Mouse (Mus musculus): ENCODE data around the gene Dnal1. TPM values are rescaled to one million over a fixed set of nuclear protein-coding genes. Genes with fewer than 3 reads are reported as not detected.
"Not testable (repeated sequence)": the region's sequence is repeated elsewhere in the genome, so short reads cannot be mapped to it uniquely, and the experiment has no call there.

Gene Dnal1
- polyA plus RNA-seq (2014; fragmentation: Nextera tagmentation; extraction: Ambion mirVana): 5.9 and 7.1 TPM in 2 replicates

- Histone ChIP-seq H3K9me3 (ENCODE audit: control insufficient read depth, low read length) (no peaks in the 10 kb centered on the region), H3K27me3 (replicated peaks; ENCODE audit: control insufficient read depth, insufficient read depth, low read length) (no peaks in the 10 kb centered on the region), H3K4me1 (ENCODE audit: control insufficient read depth, insufficient read depth, low read length) (peaks cover 7% of the 10 kb centered on the region; the same call in 1 of the 2 replicates), H3K4me3 (ENCODE audit: low read depth, low read length) (peak within 1 kb of the TSS; percentile 71), H3K4me2 (ENCODE audit: low read depth, low read length) (peak within 1 kb of the TSS; percentile 75), H3K9ac (ENCODE audit: low read depth, low read length) (peak within 1 kb of the TSS; percentile 76), H3K27ac (replicated peaks; ENCODE audit: low read depth, low read length) (0 out of 2 replicates have a peak within 1 kb of the TSS, but pooled peaks have one; percentile 39), H3K36me3 (ENCODE audit: control insufficient read depth, insufficient read depth, low read length) (no peaks in the 10 kb centered on the region)
- 2% methylated on average over 27 of the region's 35 CpGs for WGBS
- peak; percentile 97 for DNase-seq (ENCODE audit: low spot score)
- ATAC-seq (ENCODE audit: low read depth): peak; percentile 99
Measured at GRCm38 (mm10) chr12:84114153-84114994, at the start of gene Dnal1. Dnal1 (plus strand) TSS chr12:84114366.

- Histone ChIP-seq H3K4me2 (ENCODE audit: low read depth, low read length) (no peak overlapping the region), H3K36me3 (ENCODE audit: control insufficient read depth, insufficient read depth, low read length) (no peaks in the 10 kb centered on the region), H3K9me3 (ENCODE audit: control insufficient read depth, low read length) (0 out of 2 replicates have a peak, but pooled peaks cover 3% of the 10 kb centered on the region), H3K9ac (ENCODE audit: low read depth, low read length) (no peak overlapping the region), H3K4me1 (ENCODE audit: control insufficient read depth, insufficient read depth, low read length) (no peaks in the 10 kb centered on the region), H3K27me3 (replicated peaks; ENCODE audit: control insufficient read depth, insufficient read depth, low read length) (peaks cover 17% of the 10 kb centered on the region), H3K4me3 (ENCODE audit: low read depth, low read length) (no peak overlapping the region), H3K27ac (replicated peaks; ENCODE audit: low read depth, low read length) (no peak overlapping the region)
- 70% methylated on average over 8 of the region's 8 CpGs for WGBS
- no peak for ATAC-seq (ENCODE audit: low read depth)
- DNase-seq (ENCODE audit: low spot score): no peak
Measured at GRCm38 (mm10) chr12:84064621-84065020, 49.5 kb upstream of the Dnal1 start.

GRCm38 (mm10) chr12:84067752-84068151, 46.4 kb upstream of the Dnal1 start:
- H3K9ac ChIP-seq (ENCODE audit: low read depth, low read length): no peak overlapping the region
- ATAC-seq (ENCODE audit: low read depth): no peak
- H3K4me1 ChIP-seq (ENCODE audit: control insufficient read depth, insufficient read depth, low read length): no peaks in the 10 kb centered on the region
- no peak for DNase-seq (ENCODE audit: low spot score)
- 0 out of 2 replicates have a peak, but pooled peaks cover 3% of the 10 kb centered on the region for H3K9me3 ChIP-seq (ENCODE audit: control insufficient read depth, low read length)
- H3K27me3 ChIP-seq (replicated peaks; ENCODE audit: control insufficient read depth, insufficient read depth, low read length): peaks cover 21% of the 10 kb centered on the region
- no peak overlapping the region for H3K27ac ChIP-seq (replicated peaks; ENCODE audit: low read depth, low read length)
- 76% methylated on average over 4 of the region's 4 CpGs for WGBS
- H3K4me3 ChIP-seq (ENCODE audit: low read depth, low read length): no peak overlapping the region
- no peak overlapping the region for H3K4me2 ChIP-seq (ENCODE audit: low read depth, low read length)
- H3K36me3 ChIP-seq (ENCODE audit: control insufficient read depth, insufficient read depth, low read length): no peaks in the 10 kb centered on the region

- ATAC-seq (ENCODE audit: low read depth) (no peak), DNase-seq (ENCODE audit: low spot score) (no peak)
- Histone ChIP-seq H3K9ac (ENCODE audit: low read depth, low read length) (no peak overlapping the region), H3K4me1 (ENCODE audit: control insufficient read depth, insufficient read depth, low read length) (no peaks in the 10 kb centered on the region), H3K27me3 (replicated peaks; ENCODE audit: control insufficient read depth, insufficient read depth, low read length) (peaks cover 21% of the 10 kb centered on the region), H3K4me3 (ENCODE audit: low read depth, low read length) (no peak overlapping the region), H3K9me3 (ENCODE audit: control insufficient read depth, low read length) (0 out of 2 replicates have a peak, but pooled peaks cover under 1% of the 10 kb centered on the region), H3K27ac (replicated peaks; ENCODE audit: low read depth, low read length) (no peak overlapping the region), H3K36me3 (ENCODE audit: control insufficient read depth, insufficient read depth, low read length) (no peaks in the 10 kb centered on the region), H3K4me2 (ENCODE audit: low read depth, low read length) (no peak overlapping the region)
- 47% methylated on average over 8 of the region's 8 CpGs for WGBS
Measured at GRCm38 (mm10) chr12:84068296-84068695, 45.9 kb upstream of the Dnal1 start.

GRCm38 (mm10) chr12:84068986-84069385, 45.2 kb upstream of the Dnal1 start, which contains the start of gene Acot5:
Acot5 (plus strand) TSS chr12:84069325.
- peak within 1 kb of the TSS; percentile 40 for H3K4me3 ChIP-seq (ENCODE audit: low read depth, low read length)

GRCm38 (mm10) chr12:84069582-84069981, 44.6 kb upstream of the Dnal1 start:
- not testable (repeated sequence) for DNase-seq (ENCODE audit: low spot score); H3K27ac ChIP-seq (replicated peaks; ENCODE audit: low read depth, low read length); H3K9me3 ChIP-seq (ENCODE audit: control insufficient read depth, low read length); H3K36me3 ChIP-seq (ENCODE audit: control insufficient read depth, insufficient read depth, low read length); H3K4me1 ChIP-seq (ENCODE audit: control insufficient read depth, insufficient read depth, low read length); ATAC-seq (ENCODE audit: low read depth)
- H3K4me2 ChIP-seq (ENCODE audit: low read depth, low read length): peak overlapping the region; percentile 61
- peaks cover 21% of the 10 kb centered on the region for H3K27me3 ChIP-seq (replicated peaks; ENCODE audit: control insufficient read depth, insufficient read depth, low read length)
- peak overlapping the region; percentile 40 for H3K4me3 ChIP-seq (ENCODE audit: low read depth, low read length)
- peak overlapping the region; percentile 46 for H3K9ac ChIP-seq (ENCODE audit: low read depth, low read length)
- WGBS: 0% methylated on average over 4 of the region's 52 CpGs

More at GRCm38 (mm10) chr12:84068986-84069385, 45.2 kb upstream of the Dnal1 start, which contains the start of gene Acot5:
- Histone ChIP-seq H3K9me3 (ENCODE audit: control insufficient read depth, low read length) (no peaks in the 10 kb centered on the region), H3K4me2 (ENCODE audit: low read depth, low read length) (peak within 1 kb of the TSS; percentile 61), H3K9ac (ENCODE audit: low read depth, low read length) (peak within 1 kb of the TSS; percentile 46), H3K27me3 (replicated peaks; ENCODE audit: control insufficient read depth, insufficient read depth, low read length) (peaks cover 21% of the 10 kb centered on the region), H3K36me3 (ENCODE audit: control insufficient read depth, insufficient read depth, low read length) (no peaks in the 10 kb centered on the region), H3K4me1 (ENCODE audit: control insufficient read depth, insufficient read depth, low read length) (no peaks in the 10 kb centered on the region), H3K27ac (replicated peaks; ENCODE audit: low read depth, low read length) (no peak within 1 kb of the TSS)
- 48% methylated on average over 9 of the region's 9 CpGs for WGBS
- ATAC-seq (ENCODE audit: low read depth) (no peak), DNase-seq (ENCODE audit: low spot score) (no peak)

GRCm38 (mm10) chr12:84071696-84072095, 42.5 kb upstream of the Dnal1 start:
- ATAC-seq (ENCODE audit: low read depth): no peak

GRCm38 (mm10) chr12:84077371-84077990, 36.7 kb upstream of the Dnal1 start:
- H3K9ac ChIP-seq (ENCODE audit: low read depth, low read length): no peak overlapping the region
- no peak overlapping the region for H3K27ac ChIP-seq (replicated peaks; ENCODE audit: low read depth, low read length)
- ATAC-seq (ENCODE audit: low read depth) (no peak), DNase-seq (ENCODE audit: low spot score) (no peak)
- no peak overlapping the region for H3K4me3 ChIP-seq (ENCODE audit: low read depth, low read length)
- H3K4me2 ChIP-seq (ENCODE audit: low read depth, low read length): no peak overlapping the region
- H3K9me3 ChIP-seq (ENCODE audit: control insufficient read depth, low read length): no peaks in the 10 kb centered on the region
- 74% methylated on average over 4 of the region's 4 CpGs for WGBS
- H3K27me3 ChIP-seq (replicated peaks; ENCODE audit: control insufficient read depth, insufficient read depth, low read length): no peaks in the 10 kb centered on the region
- no peaks in the 10 kb centered on the region for H3K36me3 ChIP-seq (ENCODE audit: control insufficient read depth, insufficient read depth, low read length)
- no peaks in the 10 kb centered on the region for H3K4me1 ChIP-seq (ENCODE audit: control insufficient read depth, insufficient read depth, low read length)

More at GRCm38 (mm10) chr12:84071696-84072095, 42.5 kb upstream of the Dnal1 start:
- Histone ChIP-seq H3K4me1 (ENCODE audit: control insufficient read depth, insufficient read depth, low read length) (no peaks in the 10 kb centered on the region), H3K9me3 (ENCODE audit: control insufficient read depth, low read length) (no peaks in the 10 kb centered on the region), H3K36me3 (ENCODE audit: control insufficient read depth, insufficient read depth, low read length) (no peaks in the 10 kb centered on the region), H3K4me2 (ENCODE audit: low read depth, low read length) (no peak overlapping the region), H3K9ac (ENCODE audit: low read depth, low read length) (no peak overlapping the region), H3K27me3 (replicated peaks; ENCODE audit: control insufficient read depth, insufficient read depth, low read length) (peaks cover 21% of the 10 kb centered on the region), H3K4me3 (ENCODE audit: low read depth, low read length) (no peak overlapping the region), H3K27ac (replicated peaks; ENCODE audit: low read depth, low read length) (no peak overlapping the region)
- DNase-seq (ENCODE audit: low spot score): no peak
- 85% methylated on average over 2 of the region's 2 CpGs for WGBS

Data from embryonic facial prominence, embryonic 14.5 days (tissue).